Mouse (Mus musculus) embryo, embryonic 11 days (tissue): ENCODE results near the gene Acox3.
A peak's percentile ranks its signal among the peaks of the same experiment; 100 is the strongest.

Experiments
- DNase-seq: peaks from one replicate; pipeline ENCODE4 v3.0.0-alpha.2; 2015

Acox3 gene

GRCm38 (mm10) chr5:35582445-35583220, at the start of gene Acox3:
Gene Acox3 (plus strand): TSS chr5:35583040.
- peak; percentile 96 for DNase-seq

- no peak for DNase-seq
Measured at GRCm38 (mm10) chr5:35536271-35536670, 46.6 kb upstream of the Acox3 start.

DNA sequence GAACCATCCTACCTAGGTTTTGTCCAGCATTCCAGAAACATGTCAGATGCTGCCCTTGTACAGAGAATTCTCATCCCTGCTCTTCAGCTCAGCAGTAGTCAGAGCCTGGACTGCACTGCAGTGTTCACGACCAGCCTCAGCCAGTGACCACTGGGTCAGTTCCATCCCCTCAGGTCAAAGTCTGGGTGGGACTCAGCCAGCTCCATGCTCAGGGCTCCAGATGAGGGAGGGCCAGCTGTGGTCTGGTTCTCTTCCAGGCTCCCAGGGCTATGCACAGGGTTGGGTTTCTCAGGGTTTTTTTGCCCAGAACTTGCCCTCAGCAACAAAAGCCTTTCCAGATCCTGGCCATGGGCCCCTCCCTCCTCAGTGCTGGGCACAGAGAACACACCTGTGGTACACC, 45.4 kb upstream of the Acox3 start:
- no peak for DNase-seq

- no peak for DNase-seq
Measured at GRCm38 (mm10) chr5:35538022-35538421, 44.8 kb upstream of the Acox3 start.

DNA sequence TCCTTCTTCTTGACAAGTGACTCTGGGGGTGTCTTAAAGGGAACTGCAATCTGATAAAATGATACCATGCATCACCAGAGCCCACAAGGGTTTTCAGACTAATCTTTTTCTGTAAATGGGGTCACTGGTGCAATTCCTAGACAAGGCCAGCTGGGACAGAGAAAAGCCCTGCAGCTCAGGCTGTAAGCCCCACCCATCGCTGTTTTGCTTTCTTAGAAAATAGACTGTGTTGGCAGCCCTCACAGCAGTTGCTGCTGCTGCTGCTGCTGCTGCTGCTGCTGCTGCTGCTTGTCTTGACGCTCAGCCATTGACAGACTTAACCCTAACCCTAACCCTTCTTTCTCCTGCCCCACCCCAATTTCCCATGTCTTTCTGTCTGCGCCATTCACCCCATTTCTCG, 43.3 kb upstream of the Acox3 start:
- DNase-seq, result peak; percentile 34

DNA sequence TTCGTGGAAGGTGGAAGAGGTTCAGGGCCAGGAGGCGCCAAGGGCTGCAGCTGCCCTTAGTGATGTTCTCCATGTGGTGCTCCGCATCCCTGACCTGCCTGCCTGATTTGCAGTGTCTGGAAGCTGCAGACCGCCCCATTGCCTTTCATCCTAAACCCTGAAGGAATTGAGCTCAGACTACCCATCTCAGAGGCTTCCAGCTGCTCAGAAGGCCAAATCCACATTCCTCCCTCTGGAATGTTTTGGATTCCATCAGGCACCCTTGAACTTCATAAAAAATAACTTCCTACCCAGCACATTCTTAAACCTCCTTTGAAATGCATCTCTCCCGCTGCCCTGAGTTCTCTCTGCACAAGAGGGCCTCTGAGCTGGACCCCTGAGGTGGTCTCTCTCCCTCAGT, 42.3 kb upstream of the Acox3 start:
- DNase-seq, result peak; percentile 39

- peak; percentile 53 for DNase-seq
Measured at GRCm38 (mm10) chr5:35541059-35541790, 41.6 kb upstream of the Acox3 start.

DNA sequence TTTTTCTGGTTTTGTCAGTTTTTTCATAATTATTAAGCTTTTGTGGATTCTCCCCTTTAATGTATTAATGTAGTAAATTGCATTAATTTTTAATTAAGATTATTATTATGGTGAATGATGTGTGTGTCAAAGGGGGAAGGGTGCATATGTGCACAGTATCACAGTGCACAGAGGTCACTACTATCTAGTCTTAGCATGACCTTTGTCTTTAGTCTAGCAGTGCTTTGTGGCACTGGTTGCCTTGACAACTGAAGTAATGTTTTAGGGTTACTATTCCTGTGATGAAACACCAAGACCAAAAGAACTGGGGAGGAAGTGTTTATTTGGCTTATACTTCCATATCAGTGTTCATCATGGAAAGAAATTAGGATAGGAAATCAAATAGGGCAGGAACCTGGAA, 36.7 kb upstream of the Acox3 start:
- no peak for DNase-seq

- DNase-seq, result no peak
Measured at GRCm38 (mm10) chr5:35551855-35552837, 30.7 kb upstream of the Acox3 start.

- no peak for DNase-seq
Measured at GRCm38 (mm10) chr5:35552838-35553539, 29.9 kb upstream of the Acox3 start.

DNA sequence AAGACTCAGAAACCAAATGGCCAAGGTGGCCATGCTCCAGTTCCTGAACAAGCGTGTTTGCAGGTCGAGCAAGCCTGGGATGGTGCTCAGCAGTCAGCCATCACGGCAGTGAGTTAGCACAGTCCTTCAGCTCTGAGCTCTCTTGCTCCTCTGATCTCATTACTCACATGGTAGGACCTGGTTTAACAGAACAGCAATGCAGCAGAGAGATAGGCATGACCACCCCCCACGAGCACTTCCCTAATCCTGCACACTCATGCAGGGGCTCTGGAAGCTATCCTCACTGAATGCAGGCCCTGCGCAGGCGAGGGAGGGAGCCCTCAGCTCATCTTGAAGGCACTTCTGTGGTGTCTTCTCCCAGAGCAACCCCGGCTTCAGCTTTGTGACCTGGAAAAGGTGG, 26.4 kb upstream of the Acox3 start:
- no peak for DNase-seq

DNA sequence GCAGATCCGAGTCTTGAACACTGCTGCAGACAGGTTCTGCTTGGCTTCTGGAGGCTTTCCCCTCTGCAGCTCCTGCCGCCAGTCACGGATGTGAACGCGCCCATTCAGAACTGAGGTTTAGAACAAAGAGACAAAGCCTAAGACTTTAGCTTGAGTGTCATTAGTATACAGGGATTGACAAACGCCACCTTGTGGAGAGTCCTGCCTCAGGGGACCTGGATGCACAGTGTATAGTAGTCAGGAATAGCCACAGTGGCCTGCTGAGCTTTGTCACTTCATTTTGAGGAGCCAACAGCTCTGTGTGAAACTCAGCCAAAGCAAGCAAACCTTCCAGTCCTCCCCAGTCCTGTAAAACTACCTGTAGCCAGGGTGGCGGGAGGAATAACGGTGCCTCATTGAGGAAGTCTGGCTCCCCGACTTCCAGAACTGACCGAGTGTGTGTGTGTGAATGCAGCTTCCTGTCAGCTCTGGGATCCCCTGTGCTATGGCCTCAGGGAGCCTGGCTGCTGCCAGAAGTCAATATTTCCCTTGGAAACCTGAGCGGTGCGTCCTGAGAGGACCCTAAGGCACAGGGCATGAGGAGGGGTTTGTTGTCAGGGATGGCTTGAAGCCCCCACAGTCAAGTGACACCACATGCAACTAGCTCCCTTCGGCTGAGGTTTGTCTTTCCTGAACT, 24.8 kb upstream of the Acox3 start:
- peak; percentile 48 for DNase-seq

- no peak for DNase-seq
Measured at GRCm38 (mm10) chr5:35559447-35559846, 23.4 kb upstream of the Acox3 start.

DNA sequence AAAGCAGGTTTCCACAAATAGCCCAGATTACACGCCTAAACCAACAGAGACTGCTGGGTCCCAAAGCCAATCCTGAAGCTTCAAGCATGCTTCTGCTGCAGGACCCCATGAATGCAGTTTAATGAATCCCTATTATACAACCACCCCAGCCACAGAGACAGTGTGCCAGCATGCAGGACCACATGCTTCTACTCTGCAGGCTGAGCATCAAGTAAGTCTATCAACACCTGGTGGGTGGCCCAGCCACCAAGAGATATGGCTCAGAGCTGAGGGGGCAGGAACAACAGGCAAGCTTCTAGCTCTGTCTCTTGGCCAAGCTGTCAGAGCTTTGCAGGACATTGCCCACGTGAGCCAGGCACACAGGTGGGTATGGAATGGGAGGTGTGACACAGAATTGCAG, 20.2 kb upstream of the Acox3 start:
- DNase-seq, result no peak

DNA sequence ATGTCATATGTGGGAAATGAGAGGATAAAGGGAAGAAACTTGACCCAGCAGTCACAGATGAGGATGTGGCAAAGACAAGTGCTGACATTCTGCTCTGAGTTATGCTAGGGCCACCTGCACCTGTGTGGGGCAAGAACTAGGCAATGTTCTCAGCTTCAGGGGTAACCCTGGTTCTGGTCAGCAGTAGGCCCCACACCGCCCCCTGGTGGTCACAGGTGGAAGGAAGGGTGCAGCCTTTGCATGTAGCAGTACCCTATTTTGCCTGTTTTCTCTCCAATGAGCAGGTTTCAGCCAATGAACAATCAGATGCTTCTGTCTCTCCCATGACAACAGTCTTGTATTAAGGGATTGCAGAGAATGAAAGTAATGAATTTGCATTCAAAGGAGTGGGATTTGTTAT, 19.4 kb upstream of the Acox3 start:
- peak; percentile 72 for DNase-seq

GRCm38 (mm10) chr5:35565217-35565616, 17.6 kb upstream of the Acox3 start:
- DNase-seq, result no peak

DNA sequence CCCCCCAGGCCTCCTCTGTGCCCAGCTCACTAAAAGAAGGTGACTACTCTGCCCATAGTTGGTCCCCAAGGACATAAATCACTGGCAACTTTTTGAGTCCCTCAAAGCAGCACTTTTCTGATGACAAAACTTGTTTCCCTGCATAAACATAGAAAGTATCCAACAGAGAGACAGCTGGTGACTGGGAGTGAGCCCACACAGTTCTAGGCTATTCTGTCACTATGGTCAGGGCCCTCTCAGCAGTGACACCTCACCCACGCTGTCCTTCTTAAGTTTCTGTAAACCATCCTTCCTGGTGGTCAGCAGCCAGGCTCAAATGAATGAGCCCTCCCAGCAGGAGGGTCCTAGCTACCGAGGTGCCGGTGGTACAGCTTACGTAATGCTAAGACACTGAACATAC, 16.2 kb upstream of the Acox3 start:
- no peak for DNase-seq

- DNase-seq, result no peak
Measured at GRCm38 (mm10) chr5:35571546-35571945, 11.3 kb upstream of the Acox3 start.

DNA sequence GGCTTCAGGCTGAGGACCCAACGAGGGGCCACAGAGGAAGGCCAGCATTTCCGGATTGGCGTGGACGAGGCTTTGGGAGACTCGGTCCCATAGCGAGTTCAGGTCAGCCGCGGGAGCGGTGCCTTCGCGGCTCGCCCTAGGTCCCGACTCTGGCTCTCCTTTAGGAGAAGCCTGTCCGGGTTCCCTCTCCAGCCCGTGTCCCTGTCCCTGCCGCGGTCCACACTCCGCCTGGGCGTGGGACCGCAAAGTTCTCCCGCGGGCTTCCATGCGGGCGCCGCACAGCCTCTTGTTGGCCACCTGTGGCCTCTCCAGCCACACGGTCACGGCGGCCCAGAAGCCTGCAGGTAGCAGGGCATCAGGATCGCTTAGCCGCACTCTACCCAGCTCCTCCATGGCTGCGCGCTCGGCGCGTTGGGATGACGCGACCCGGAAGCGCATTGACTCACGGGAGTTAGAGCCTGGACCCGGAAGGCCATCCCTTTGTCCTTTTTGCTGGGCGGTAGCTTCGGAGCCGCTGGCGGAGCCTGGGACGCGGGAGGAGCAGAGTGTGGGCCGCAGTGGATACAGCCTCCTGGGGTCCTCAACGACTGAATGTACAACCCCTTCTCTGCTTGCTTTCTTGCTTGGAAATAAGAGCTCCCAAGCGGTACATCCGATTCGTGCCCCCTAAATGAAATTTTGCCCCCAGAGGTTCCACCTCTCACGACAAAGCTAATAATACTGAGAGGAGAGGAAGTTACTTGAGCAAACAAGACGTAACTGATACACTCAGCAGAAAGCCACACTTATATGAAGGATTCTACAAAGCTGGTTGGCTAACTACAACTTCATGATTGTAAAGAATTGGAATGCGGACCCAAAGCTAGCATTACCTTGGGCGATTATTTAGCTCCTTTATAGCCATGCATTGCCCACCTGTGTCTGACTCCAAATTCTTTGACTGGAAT, 7.9 kb upstream of the Acox3 start, which contains the start of gene Trmt44:
Trmt44 (minus strand) TSS at position 418 of the 947 bp plus-strand sequence.
- DNase-seq, result peak; percentile 95

- no peak for DNase-seq
Measured at GRCm38 (mm10) chr5:35576409-35577020, 6.3 kb upstream of the Acox3 start.
